Mouse (Mus musculus) stomach, postnatal 0 days (tissue): ENCODE measurements around the gene Cap1. TPM values are rescaled to one million over a fixed set of nuclear protein-coding genes. Genes with fewer than 3 reads are reported as not detected.
A peak's percentile ranks its signal among the peaks of the same experiment; 100 is the strongest.

Experiments
- ATAC-seq: fragments of 200-750 bp; cut with Nextera tagmentation; 2 replicates; pipeline ENCODE4 v1.8.0; 2017; ENCODE audit not compliant: low FRiP score, low TSS enrichment
- DNase-seq: peaks from one replicate; pipeline ENCODE4 v3.0.0-alpha.2; 2016; ENCODE audit warnings: low spot score
- H3K27ac ChIP-seq: fragments of 300-500 bp; sonication (generic); replicated peaks from 2 replicates; pipeline ENCODE4 v1.5.1; 2014; ENCODE audit warnings: mild to moderate bottlenecking, control low read depth
- H3K27me3 ChIP-seq: fragments of 300-500 bp; sonication (generic); 2 replicates; pipeline ENCODE4 v1.6.1; 2014; ENCODE audit warnings: low read length; ENCODE audit not compliant: control insufficient read depth, insufficient read depth
- H3K36me3 ChIP-seq: fragments of 300-500 bp; sonication (generic); 2 replicates; pipeline ENCODE4 v1.6.1; 2014; ENCODE audit warnings: low read length, mixed read lengths; ENCODE audit not compliant: control insufficient read depth, insufficient read depth
- H3K4me1 ChIP-seq: fragments of 300-500 bp; sonication (generic); replicated peaks from 2 replicates; pipeline ENCODE4 v1.6.1; 2014; ENCODE audit warnings: antibody characterized with exemption; ENCODE audit not compliant: control insufficient read depth, insufficient read depth
- H3K4me2 ChIP-seq: fragments of 300-500 bp; sonication (generic); replicated peaks from 2 replicates; pipeline ENCODE4 v1.6.1; 2014; ENCODE audit warnings: low read depth, mild to moderate bottlenecking, control low read depth, moderate library complexity
- H3K4me3 ChIP-seq: fragments of 300-500 bp; sonication (generic); 2 replicates; pipeline ENCODE4 v1.5.1; 2014; ENCODE audit warnings: low read depth, low read length, control low read depth
- H3K9ac ChIP-seq: fragments of 300-500 bp; sonication (generic); 2 replicates; pipeline ENCODE4 v1.6.1; 2014; ENCODE audit warnings: mild to moderate bottlenecking, low read length, control low read depth, mixed read lengths
- H3K9me3 ChIP-seq: fragments of 300-500 bp; sonication (generic); 2 replicates; pipeline ENCODE4 v1.6.1; 2016; ENCODE audit warnings: low read length; ENCODE audit not compliant: control insufficient read depth
- CTCF ChIP-seq: IDR thresholded peaks from 2 replicates; pipeline ENCODE4 v1.5.1; 2016; ENCODE audit warnings: antibody characterized with exemption, low read depth, mild to moderate bottlenecking, moderate library complexity
- EP300 ChIP-seq: optimal IDR thresholded peaks from 2 replicates; pipeline ENCODE3; 2016; ENCODE audit warnings: antibody characterized with exemption
- WGBS: fragments of 180-500 bp; shearing (Covaris S2); extraction: QIAGEN DNeasy Blood & Tissue Kit; methylation state at CpG from one replicate; pipeline ENCODE4 v1.1.7; 2014; 5-methylcytosine and 5-hydroxymethylcytosine counted together
- polyA plus RNA-seq: library from polyadenylated mRNA; unstranded; fragments of >200 nt; fragmentation: Nextera tagmentation; extraction: Ambion mirVana; gene quantifications from 2 replicates; pipeline ENCODE4 v1.2.1, GENCODE M21; 2015

The Cap1 gene
- polyA plus RNA-seq, 1 experiment from 2014 or later: 56.2 TPM

DNA sequence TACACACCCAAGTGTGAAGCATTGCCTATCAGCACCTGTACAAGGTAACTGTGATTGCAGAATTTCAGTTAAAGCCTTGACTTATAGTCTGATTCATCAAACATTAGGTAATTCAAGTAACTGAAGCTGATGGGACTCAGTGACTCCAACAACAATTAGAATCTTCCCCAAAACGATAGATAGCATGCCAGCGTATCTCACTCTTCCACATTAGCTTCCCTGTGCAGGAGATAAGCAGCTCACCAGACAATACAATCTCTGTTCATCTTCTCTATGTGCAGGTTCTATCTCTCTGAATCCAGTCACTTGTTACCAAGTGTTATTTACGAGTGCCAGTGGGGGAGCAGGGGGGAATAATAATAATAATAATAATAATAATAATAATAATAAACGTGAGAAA lies 12.3 kb downstream of the Cap1 start:
- WGBS: 85% methylated on average over 4 of the region's 4 CpGs
- H3K27me3 ChIP-seq: no peaks in the 10 kb centered on the region
- H3K4me3 ChIP-seq: no peak overlapping the region
- TF ChIP-seq CTCF (no peak), EP300 (no peak)
- no peak overlapping the region for H3K27ac ChIP-seq
- no peaks in the 10 kb centered on the region for H3K9me3 ChIP-seq
- ATAC-seq (no peak), DNase-seq (no peak)
- H3K9ac ChIP-seq: no peak overlapping the region
- H3K4me2 ChIP-seq: no peak overlapping the region
- peaks cover 9% of the 10 kb centered on the region for H3K36me3 ChIP-seq
- H3K4me1 ChIP-seq: no peaks in the 10 kb centered on the region

GRCm38 (mm10) chr4:122873003-122873402 lies 12.9 kb downstream of the Cap1 start:
- WGBS: 58% methylated on average over 5 of the region's 5 CpGs
- Histone ChIP-seq H3K36me3 (peaks cover 11% of the 10 kb centered on the region), H3K27ac (no peak overlapping the region), H3K9me3 (no peaks in the 10 kb centered on the region), H3K4me2 (no peak overlapping the region), H3K27me3 (no peaks in the 10 kb centered on the region), H3K4me1 (no peaks in the 10 kb centered on the region), H3K4me3 (no peak overlapping the region), H3K9ac (no peak overlapping the region)
- ATAC-seq: no peak
- TF ChIP-seq CTCF: no peak
- no peak for TF ChIP-seq EP300
- DNase-seq: no peak

DNA sequence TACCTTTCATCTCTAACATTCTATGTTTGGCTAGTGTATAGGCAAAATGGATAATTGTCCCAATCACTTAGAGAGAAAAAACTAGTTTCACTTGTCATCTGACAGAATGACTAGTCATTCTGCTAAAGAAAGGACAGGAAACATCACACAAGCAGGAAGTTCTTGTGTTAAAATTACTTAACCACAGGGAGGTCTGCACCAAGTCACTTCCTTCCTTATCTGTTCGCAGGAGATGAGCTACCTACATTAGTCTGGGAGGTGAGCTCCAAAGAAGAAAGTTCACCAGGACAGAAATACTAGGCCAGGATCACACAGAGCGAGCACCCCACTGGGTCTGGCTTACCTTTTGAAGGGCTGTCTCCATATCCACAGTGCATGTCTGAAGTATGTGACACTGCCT lies 13.9 kb downstream of the Cap1 start:
- Histone ChIP-seq H3K36me3 (peaks cover 17% of the 10 kb centered on the region), H3K4me2 (no peak overlapping the region), H3K4me1 (no peaks in the 10 kb centered on the region), H3K27ac (no peak overlapping the region), H3K9me3 (no peaks in the 10 kb centered on the region), H3K27me3 (no peaks in the 10 kb centered on the region), H3K4me3 (no peak overlapping the region), H3K9ac (no peak overlapping the region)
- no peak for ATAC-seq
- TF ChIP-seq CTCF (no peak), EP300 (no peak)
- no peak for DNase-seq
- WGBS: 84% methylated on average over 2 of the region's 2 CpGs

DNA sequence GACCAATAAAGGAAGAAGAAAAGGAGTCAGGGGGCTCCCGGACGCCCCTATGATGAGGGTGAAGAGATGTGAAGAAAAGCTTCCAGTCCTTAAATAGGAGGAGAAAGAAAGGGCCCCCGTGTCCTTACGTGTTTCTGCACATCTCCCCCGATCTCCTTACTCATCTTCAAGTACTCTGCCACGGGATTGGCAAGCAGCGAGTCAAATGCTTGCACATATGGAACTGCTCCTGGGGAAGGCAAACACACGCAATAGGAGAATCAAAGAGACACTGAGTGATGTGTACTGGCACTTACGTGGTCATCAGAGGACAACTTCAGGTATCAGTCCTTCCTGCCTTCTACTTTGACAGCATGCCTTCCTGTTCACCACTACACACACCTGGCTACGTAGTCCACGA lies 14.6 kb downstream of the Cap1 start:
- TF ChIP-seq CTCF (no peak), EP300 (no peak)
- H3K36me3 ChIP-seq: peaks cover 19% of the 10 kb centered on the region
- H3K9ac ChIP-seq: no peak overlapping the region
- H3K4me1 ChIP-seq: no peaks in the 10 kb centered on the region
- H3K4me3 ChIP-seq: no peak overlapping the region
- no peak overlapping the region for H3K27ac ChIP-seq
- ATAC-seq: no peak
- H3K9me3 ChIP-seq: no peaks in the 10 kb centered on the region
- 90% methylated on average over 11 of the region's 11 CpGs for WGBS
- H3K27me3 ChIP-seq: no peaks in the 10 kb centered on the region
- H3K4me2 ChIP-seq: no peak overlapping the region
- DNase-seq: no peak

- WGBS: 77% methylated on average over 5 of the region's 5 CpGs
- Histone ChIP-seq H3K4me3 (no peak overlapping the region), H3K9ac (no peak overlapping the region), H3K27me3 (no peaks in the 10 kb centered on the region), H3K4me1 (no peaks in the 10 kb centered on the region), H3K36me3 (peaks cover 22% of the 10 kb centered on the region), H3K4me2 (no peak overlapping the region), H3K9me3 (no peaks in the 10 kb centered on the region), H3K27ac (no peak overlapping the region)
- ATAC-seq (no peak), DNase-seq (no peak)
- TF ChIP-seq EP300: no peak
- no peak for TF ChIP-seq CTCF
Observed at GRCm38 (mm10) chr4:122870741-122871140, 15.1 kb downstream of the Cap1 start.

DNA sequence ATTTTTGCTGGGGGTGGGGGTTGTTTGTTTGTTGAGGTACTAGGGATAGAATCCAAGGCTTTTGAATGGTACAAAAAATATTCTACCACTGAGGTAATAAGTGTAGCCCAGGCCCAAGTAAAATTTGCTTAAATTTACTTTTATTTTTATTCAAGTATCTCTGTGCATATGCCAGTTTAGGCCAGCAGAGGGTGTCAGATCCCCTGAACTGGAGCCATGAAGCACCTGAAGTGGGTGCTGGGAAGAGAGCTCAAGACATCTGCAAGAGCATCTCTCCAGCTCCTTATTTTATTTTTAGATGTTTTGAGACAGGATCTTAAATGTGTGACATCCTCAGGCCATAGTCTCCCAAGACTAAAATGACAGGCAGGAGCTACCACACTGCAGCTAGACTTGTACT lies 15.8 kb downstream of the Cap1 start:
- no peak overlapping the region for H3K4me2 ChIP-seq
- H3K9me3 ChIP-seq: no peaks in the 10 kb centered on the region
- peak; percentile 74 for TF ChIP-seq CTCF
- no peak for TF ChIP-seq EP300
- H3K27ac ChIP-seq: no peak overlapping the region
- DNase-seq (peak; percentile 34), ATAC-seq (no peak)
- no peak overlapping the region for H3K4me3 ChIP-seq
- peaks cover 24% of the 10 kb centered on the region for H3K36me3 ChIP-seq
- no peak overlapping the region for H3K9ac ChIP-seq
- H3K27me3 ChIP-seq: no peaks in the 10 kb centered on the region
- no peaks in the 10 kb centered on the region for H3K4me1 ChIP-seq
